Mouse (Mus musculus) liver, embryonic 11.5 days (tissue): Measurements from ENCODE around the gene Auh. TPM values are rescaled to one million over a fixed set of nuclear protein-coding genes. Genes with fewer than 3 reads are reported as not detected.

Experiments
- ATAC-seq: fragments of 200-750 bp; cut with Nextera tagmentation; replicated peaks from 2 replicates; pipeline ENCODE4 v1.8.0; 2017; ENCODE audit warnings: moderate number of reproducible peaks, mild to moderate bottlenecking, moderate TSS enrichment, moderate library complexity; ENCODE audit not compliant: low FRiP score
- DNase-seq: peaks from one replicate; pipeline ENCODE4 v3.0.0-alpha.2; 2017; ENCODE audit warnings: low spot score
- H3K27ac ChIP-seq: fragments of 300-500 bp; sonication (generic); 2 replicates; pipeline ENCODE4 v1.5.1; 2014; ENCODE audit warnings: mild to moderate bottlenecking, low read depth, low read length, control low read depth
- H3K27me3 ChIP-seq: fragments of 300-500 bp; sonication (generic); replicated peaks from 2 replicates; pipeline ENCODE4 v1.6.1; 2014; ENCODE audit warnings: low read length, mixed read lengths; ENCODE audit not compliant: control insufficient read depth, insufficient read depth
- H3K36me3 ChIP-seq: fragments of 300-500 bp; sonication (generic); 2 replicates; pipeline ENCODE4 v1.6.1; 2014; ENCODE audit warnings: mild to moderate bottlenecking, low read length, moderate library complexity, mixed read lengths; ENCODE audit not compliant: control insufficient read depth, insufficient read depth
- H3K4me1 ChIP-seq: fragments of 300-500 bp; sonication (generic); replicated peaks from 2 replicates; pipeline ENCODE4 v1.6.1; 2014; ENCODE audit warnings: low read length, mixed read lengths; ENCODE audit not compliant: control insufficient read depth, insufficient read depth
- H3K4me2 ChIP-seq: fragments of 300-500 bp; sonication (generic); 2 replicates; pipeline ENCODE4 v1.6.1; 2014; ENCODE audit warnings: mild to moderate bottlenecking, control low read depth, moderate library complexity
- H3K4me3 ChIP-seq: fragments of 300-500 bp; sonication (generic); 2 replicates; pipeline ENCODE4 v1.5.1; 2014; ENCODE audit warnings: low read depth, low read length, control low read depth
- H3K9ac ChIP-seq: fragments of 300-500 bp; sonication (generic); 2 replicates; pipeline ENCODE4 v1.6.1; 2014; ENCODE audit warnings: low read depth, low read length, control low read depth
- H3K9me3 ChIP-seq: fragments of 300-500 bp; sonication (generic); 2 replicates; pipeline ENCODE4 v1.6.1; 2016; ENCODE audit warnings: low read length, inconsistent platforms, mixed read lengths; ENCODE audit not compliant: control insufficient read depth
- whole genome bisulfite sequencing: fragments of 180-500 bp; shearing (Covaris S2); extraction: QIAGEN DNeasy Blood & Tissue Kit; methylation state at CpG from one replicate; pipeline ENCODE4 v1.1.7; 2014; 5-methylcytosine and 5-hydroxymethylcytosine counted together
- polyA plus RNA-seq: library from polyadenylated mRNA; unstranded; fragments of >200 nt; fragmentation: Nextera tagmentation; extraction: Ambion mirVana; gene quantifications from 2 replicates; pipeline ENCODE4 v1.2.1, GENCODE M21; 2014

The Auh gene
- polyA plus RNA-seq, 1 experiment from 2014 or later, result 35.4 TPM

- no peaks in the 10 kb centered on the region for H3K27me3 ChIP-seq
Measured at GRCm38 (mm10) chr13:52802482-52802881, 127.0 kb downstream of the Auh start.

DNA sequence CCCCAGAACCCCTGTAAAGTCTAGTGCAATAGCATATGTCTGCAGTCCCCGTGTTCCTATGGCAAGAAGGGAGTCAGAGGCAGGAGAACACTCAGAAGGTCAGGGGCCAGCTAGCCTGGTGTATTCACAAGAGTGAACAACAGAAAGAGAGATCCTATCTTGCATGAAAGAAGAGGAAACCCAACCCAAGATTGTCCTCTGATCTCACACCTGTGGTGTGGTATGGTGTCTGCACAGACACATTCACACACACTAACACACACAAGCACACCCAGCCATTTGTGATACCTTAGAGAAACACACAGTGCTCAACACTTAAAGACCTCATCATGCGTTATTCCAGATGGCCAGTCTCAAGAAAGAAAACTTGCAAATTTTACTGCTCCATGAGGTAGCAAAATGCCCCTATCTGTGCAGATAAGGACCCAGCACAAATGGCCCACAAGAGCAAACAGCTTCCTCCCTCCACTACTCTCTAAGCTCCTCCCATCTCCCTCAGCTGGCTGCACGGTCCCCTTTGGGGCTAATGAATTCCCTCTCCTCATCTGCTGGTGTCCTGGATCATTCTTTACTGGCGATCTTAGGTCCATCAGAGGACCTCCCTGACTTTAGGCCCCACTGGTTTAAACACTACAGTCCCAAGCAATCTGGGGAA is 128.7 kb downstream of the Auh start:
- no peaks in the 10 kb centered on the region for H3K27me3 ChIP-seq
- ATAC-seq, result 0 out of 2 replicates have a peak, but pooled peaks have one; percentile 43
- no peak overlapping the region for H3K4me2 ChIP-seq
- WGBS, result 32% methylated on average over 4 of the region's 4 CpGs
- peaks cover 9% of the 10 kb centered on the region; the same call in 1 of the 2 replicates for H3K4me1 ChIP-seq
- no peaks in the 10 kb centered on the region for H3K9me3 ChIP-seq
- no peak overlapping the region for H3K9ac ChIP-seq
- no peaks in the 10 kb centered on the region for H3K36me3 ChIP-seq
- DNase-seq, result no peak
- no peak overlapping the region for H3K4me3 ChIP-seq
- no peak overlapping the region for H3K27ac ChIP-seq

More at GRCm38 (mm10) chr13:52802482-52802881, 127.0 kb downstream of the Auh start:
- H3K9ac ChIP-seq, result no peak overlapping the region
- no peak for ATAC-seq
- H3K27ac ChIP-seq, result no peak overlapping the region
- WGBS, result 68% methylated on average over 4 of the region's 4 CpGs
- H3K4me2 ChIP-seq, result no peak overlapping the region
- no peaks in the 10 kb centered on the region for H3K9me3 ChIP-seq
- DNase-seq, result no peak
- H3K4me1 ChIP-seq, result peaks cover 9% of the 10 kb centered on the region; the same call in 1 of the 2 replicates
- H3K36me3 ChIP-seq, result no peaks in the 10 kb centered on the region
- H3K4me3 ChIP-seq, result no peak overlapping the region

- Histone ChIP-seq H3K27me3 (no peaks in the 10 kb centered on the region), H3K9ac (no peak overlapping the region), H3K36me3 (no peaks in the 10 kb centered on the region), H3K4me3 (no peak overlapping the region), H3K4me1 (peaks cover 9% of the 10 kb centered on the region; the same call in 1 of the 2 replicates), H3K9me3 (no peaks in the 10 kb centered on the region), H3K4me2 (no peak overlapping the region), H3K27ac (no peak overlapping the region)
- WGBS, result 79% methylated on average over 2 of the region's 2 CpGs
- no peak for DNase-seq
- no peak for ATAC-seq
Measured at GRCm38 (mm10) chr13:52800091-52800490, 129.4 kb downstream of the Auh start.

DNA sequence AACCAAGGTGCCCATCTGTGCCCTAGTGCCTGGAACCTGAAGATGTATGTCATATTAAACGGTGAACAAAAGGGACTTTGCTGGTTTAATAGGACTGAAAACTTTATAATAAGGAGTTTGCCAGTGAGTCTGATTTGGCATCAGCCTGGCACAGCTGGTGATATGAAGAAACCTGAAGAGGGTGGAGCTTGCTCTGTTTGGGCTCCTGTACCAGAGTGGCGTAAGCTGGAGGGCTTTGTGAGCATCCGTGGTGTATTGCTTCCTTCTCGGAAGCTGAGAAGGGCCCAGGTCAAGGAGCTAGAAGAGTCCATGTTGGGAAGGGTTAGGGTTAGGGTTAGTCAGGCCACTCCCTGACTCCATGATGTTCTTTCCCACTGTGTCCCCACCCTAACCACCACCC is 135.2 kb downstream of the Auh start:
- Histone ChIP-seq H3K27me3 (no peaks in the 10 kb centered on the region), H3K27ac (no peak overlapping the region), H3K9me3 (no peaks in the 10 kb centered on the region), H3K4me1 (no peaks in the 10 kb centered on the region), H3K36me3 (no peaks in the 10 kb centered on the region), H3K4me3 (no peak overlapping the region), H3K9ac (no peak overlapping the region), H3K4me2 (no peak overlapping the region)
- DNase-seq (no peak), ATAC-seq (no peak)
- WGBS, result 82% methylated on average over 4 of the region's 4 CpGs

GRCm38 (mm10) chr13:52793434-52793989 is 136.0 kb downstream of the Auh start:
- 71% methylated on average over 13 of the region's 13 CpGs for WGBS
- Histone ChIP-seq H3K27ac (no peak overlapping the region), H3K9me3 (no peaks in the 10 kb centered on the region), H3K4me3 (no peak overlapping the region), H3K9ac (no peak overlapping the region), H3K4me1 (no peaks in the 10 kb centered on the region), H3K4me2 (no peak overlapping the region), H3K36me3 (no peaks in the 10 kb centered on the region), H3K27me3 (no peaks in the 10 kb centered on the region)
- ATAC-seq, result no peak
- DNase-seq, result no peak

GRCm38 (mm10) chr13:52792242-52792844 is 137.1 kb downstream of the Auh start:
- no peaks in the 10 kb centered on the region for H3K36me3 ChIP-seq
- H3K4me2 ChIP-seq, result no peak overlapping the region
- H3K27me3 ChIP-seq, result no peaks in the 10 kb centered on the region
- no peaks in the 10 kb centered on the region for H3K9me3 ChIP-seq
- H3K9ac ChIP-seq, result no peak overlapping the region
- ATAC-seq, result no peak
- no peak for DNase-seq
- WGBS, result 87% methylated on average over 9 of the region's 9 CpGs
- no peak overlapping the region for H3K4me3 ChIP-seq
- H3K4me1 ChIP-seq, result no peaks in the 10 kb centered on the region
- no peak overlapping the region for H3K27ac ChIP-seq

DNA sequence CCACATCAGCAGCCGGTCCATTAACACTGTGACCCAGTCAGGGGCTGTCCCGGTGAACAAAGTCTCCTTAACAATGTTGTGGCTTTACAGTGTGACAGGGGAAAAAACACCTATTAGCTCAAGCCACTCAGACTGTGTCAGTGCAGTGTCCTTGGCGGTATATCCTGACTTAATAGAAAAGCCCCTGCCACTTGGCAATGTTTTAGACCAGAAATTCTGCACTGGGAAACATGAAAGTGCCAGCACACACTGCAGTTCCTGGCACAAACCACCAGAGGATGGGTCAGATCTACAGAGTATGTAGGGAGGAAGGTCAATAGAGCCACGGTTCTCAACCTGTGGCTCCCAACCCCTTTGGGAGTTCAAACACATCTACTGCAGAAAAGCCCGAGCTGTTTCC is 138.6 kb downstream of the Auh start:
- H3K27me3 ChIP-seq, result no peaks in the 10 kb centered on the region
- no peaks in the 10 kb centered on the region for H3K4me1 ChIP-seq
- H3K27ac ChIP-seq, result no peak overlapping the region
- DNase-seq (no peak), ATAC-seq (no peak)
- H3K4me3 ChIP-seq, result no peak overlapping the region
- no peaks in the 10 kb centered on the region for H3K36me3 ChIP-seq
- WGBS, result 74% methylated on average over 5 of the region's 5 CpGs
- H3K9ac ChIP-seq, result no peak overlapping the region
- H3K4me2 ChIP-seq, result no peak overlapping the region
- H3K9me3 ChIP-seq, result no peaks in the 10 kb centered on the region
